Mouse (Mus musculus): ENCODE measurements around the gene Anks1. TPM values are rescaled to one million over a fixed set of nuclear protein-coding genes. Genes with fewer than 3 reads are reported as not detected.
"Not testable (repeated sequence)": the region's sequence is repeated elsewhere in the genome, so short reads cannot be mapped to it uniquely, and the experiment has no call there.

The Anks1 gene
- polyA plus RNA-seq, 1 experiment from 2014 or later = 71.9 TPM

GRCm38 (mm10) chr17:27957649-27958048 is 48.5 kb downstream of the Anks1 start:
- H3K27ac ChIP-seq = no peak overlapping the region
- no peak overlapping the region for H3K9ac ChIP-seq
- 96% methylated on average over 9 of the region's 9 CpGs for WGBS
- H3K9me3 ChIP-seq = no peaks in the 10 kb centered on the region
- no peak overlapping the region for H3K4me2 ChIP-seq
- no peak overlapping the region for H3K4me3 ChIP-seq
- H3K4me1 ChIP-seq = 0 out of 2 replicates have a peak, but pooled peaks cover 4% of the 10 kb centered on the region
- no peaks in the 10 kb centered on the region for H3K27me3 ChIP-seq (replicated peaks)
- no peaks in the 10 kb centered on the region for H3K36me3 ChIP-seq (replicated peaks)
- no peak for ATAC-seq (replicated peaks)

GRCm38 (mm10) chr17:27960128-27961111 is 51.3 kb downstream of the Anks1 start:
- no peaks in the 10 kb centered on the region for H3K36me3 ChIP-seq (replicated peaks)
- H3K4me2 ChIP-seq = no peak overlapping the region
- no peaks in the 10 kb centered on the region for H3K9me3 ChIP-seq
- no peak for ATAC-seq (replicated peaks)
- H3K9ac ChIP-seq = no peak overlapping the region
- H3K4me3 ChIP-seq = no peak overlapping the region
- no peaks in the 10 kb centered on the region for H3K27me3 ChIP-seq (replicated peaks)
- no peak overlapping the region for H3K27ac ChIP-seq
- 75% methylated on average over 21 of the region's 21 CpGs for WGBS
- H3K4me1 ChIP-seq = no peaks in the 10 kb centered on the region

GRCm38 (mm10) chr17:27963120-27963519 is 54.0 kb downstream of the Anks1 start:
- not testable (repeated sequence) for H3K36me3 ChIP-seq (replicated peaks); ATAC-seq (replicated peaks); H3K4me2 ChIP-seq; H3K4me3 ChIP-seq; H3K27ac ChIP-seq; H3K27me3 ChIP-seq (replicated peaks); H3K9me3 ChIP-seq; H3K4me1 ChIP-seq; H3K9ac ChIP-seq
- 94% methylated on average over 7 of the region's 7 CpGs for WGBS

GRCm38 (mm10) chr17:27964607-27965006 is 55.5 kb downstream of the Anks1 start:
- Histone ChIP-seq H3K4me1 (no peaks in the 10 kb centered on the region), H3K4me3 (no peak overlapping the region), H3K9me3 (no peaks in the 10 kb centered on the region), H3K27ac (no peak overlapping the region), H3K27me3 (replicated peaks) (no peaks in the 10 kb centered on the region), H3K9ac (no peak overlapping the region), H3K36me3 (replicated peaks) (no peaks in the 10 kb centered on the region), H3K4me2 (no peak overlapping the region)
- 68% methylated on average over 4 of the region's 4 CpGs for WGBS
- no peak for ATAC-seq (replicated peaks)

GRCm38 (mm10) chr17:27965292-27965691 is 56.2 kb downstream of the Anks1 start:
- no peak for ATAC-seq (replicated peaks)
- Histone ChIP-seq H3K4me3 (no peak overlapping the region), H3K27ac (no peak overlapping the region), H3K27me3 (replicated peaks) (no peaks in the 10 kb centered on the region), H3K4me2 (no peak overlapping the region), H3K9ac (no peak overlapping the region), H3K36me3 (replicated peaks) (no peaks in the 10 kb centered on the region), H3K9me3 (no peaks in the 10 kb centered on the region), H3K4me1 (no peaks in the 10 kb centered on the region)
- 88% methylated on average over 10 of the region's 10 CpGs for WGBS

GRCm38 (mm10) chr17:27966056-27966455 is 57.0 kb downstream of the Anks1 start:
- 84% methylated on average over 4 of the region's 4 CpGs for WGBS
- H3K4me1 ChIP-seq = no peaks in the 10 kb centered on the region
- H3K4me3 ChIP-seq = no peak overlapping the region
- no peak overlapping the region for H3K9ac ChIP-seq
- H3K4me2 ChIP-seq = no peak overlapping the region
- no peak for ATAC-seq (replicated peaks)
- no peaks in the 10 kb centered on the region for H3K9me3 ChIP-seq
- H3K27ac ChIP-seq = no peak overlapping the region
- no peaks in the 10 kb centered on the region for H3K36me3 ChIP-seq (replicated peaks)
- no peaks in the 10 kb centered on the region for H3K27me3 ChIP-seq (replicated peaks)

GRCm38 (mm10) chr17:27966508-27967021 is 57.5 kb downstream of the Anks1 start:
- Histone ChIP-seq H3K4me2 (no peak overlapping the region), H3K36me3 (replicated peaks) (no peaks in the 10 kb centered on the region), H3K4me1 (no peaks in the 10 kb centered on the region), H3K27ac (no peak overlapping the region), H3K9me3 (no peaks in the 10 kb centered on the region), H3K9ac (no peak overlapping the region), H3K27me3 (replicated peaks) (no peaks in the 10 kb centered on the region), H3K4me3 (no peak overlapping the region)
- no peak for ATAC-seq (replicated peaks)
- WGBS = 84% methylated on average over 11 of the region's 11 CpGs

GRCm38 (mm10) chr17:27967529-27967928 is 58.4 kb downstream of the Anks1 start:
- H3K4me3 ChIP-seq = no peak overlapping the region
- no peaks in the 10 kb centered on the region for H3K4me1 ChIP-seq
- no peak overlapping the region for H3K4me2 ChIP-seq
- no peak overlapping the region for H3K27ac ChIP-seq
- H3K9me3 ChIP-seq = no peaks in the 10 kb centered on the region
- no peaks in the 10 kb centered on the region for H3K27me3 ChIP-seq (replicated peaks)
- H3K36me3 ChIP-seq (replicated peaks) = no peaks in the 10 kb centered on the region
- no peak overlapping the region for H3K9ac ChIP-seq
- ATAC-seq (replicated peaks) = no peak
- WGBS = 87% methylated on average over 7 of the region's 7 CpGs

- Histone ChIP-seq H3K36me3 (replicated peaks) (no peaks in the 10 kb centered on the region), H3K27me3 (replicated peaks) (no peaks in the 10 kb centered on the region)
- 93% methylated on average over 9 of the region's 9 CpGs for WGBS
Observed at GRCm38 (mm10) chr17:27968033-27968750, 59.1 kb downstream of the Anks1 start.

GRCm38 (mm10) chr17:27968903-27969302 is 59.8 kb downstream of the Anks1 start:
- Histone ChIP-seq H3K4me3 (no peak overlapping the region), H3K27me3 (replicated peaks) (no peaks in the 10 kb centered on the region), H3K4me2 (no peak overlapping the region), H3K9ac (no peak overlapping the region), H3K27ac (no peak overlapping the region), H3K9me3 (no peaks in the 10 kb centered on the region), H3K4me1 (no peaks in the 10 kb centered on the region), H3K36me3 (replicated peaks) (no peaks in the 10 kb centered on the region)
- no peak for ATAC-seq (replicated peaks)
- WGBS = 97% methylated on average over 5 of the region's 5 CpGs

More at GRCm38 (mm10) chr17:27968033-27968750, 59.1 kb downstream of the Anks1 start:
- Histone ChIP-seq H3K27ac (no peak overlapping the region), H3K9ac (no peak overlapping the region), H3K4me1 (no peaks in the 10 kb centered on the region), H3K4me3 (no peak overlapping the region), H3K4me2 (no peak overlapping the region), H3K9me3 (no peaks in the 10 kb centered on the region)
- ATAC-seq (replicated peaks) = no peak

- no peaks in the 10 kb centered on the region for H3K9me3 ChIP-seq
- H3K36me3 ChIP-seq (replicated peaks) = no peaks in the 10 kb centered on the region
- H3K4me2 ChIP-seq = no peak overlapping the region
- H3K27me3 ChIP-seq (replicated peaks) = no peaks in the 10 kb centered on the region
- no peaks in the 10 kb centered on the region for H3K4me1 ChIP-seq
- H3K4me3 ChIP-seq = no peak overlapping the region
- WGBS = 79% methylated on average over 8 of the region's 8 CpGs
- H3K27ac ChIP-seq = no peak overlapping the region
- H3K9ac ChIP-seq = no peak overlapping the region
- ATAC-seq (replicated peaks) = no peak
Observed at GRCm38 (mm10) chr17:27969365-27969764, 60.3 kb downstream of the Anks1 start.

- Histone ChIP-seq H3K4me1 (no peaks in the 10 kb centered on the region), H3K27me3 (replicated peaks) (no peaks in the 10 kb centered on the region), H3K4me3 (no peak overlapping the region), H3K9me3 (no peaks in the 10 kb centered on the region), H3K9ac (no peak overlapping the region), H3K27ac (no peak overlapping the region), H3K36me3 (replicated peaks) (no peaks in the 10 kb centered on the region), H3K4me2 (no peak overlapping the region)
- ATAC-seq (replicated peaks) = no peak
- WGBS = 74% methylated on average over 5 of the region's 5 CpGs
Observed at GRCm38 (mm10) chr17:27969896-27970295, 60.8 kb downstream of the Anks1 start.
